Mouse (Mus musculus) lung, postnatal 14 days (tissue): ENCODE measurements at regions not wholly inside any gene's neighbourhood (a gene's known extent, or its start where the extent isn't known, plus 50 kb on each side); places are given as distances from the start of the nearest gene placed in this dataset.

Experiments used
- DNase-seq: peaks from one replicate; pipeline ENCODE4 v3.0.0; 2021

DNA sequence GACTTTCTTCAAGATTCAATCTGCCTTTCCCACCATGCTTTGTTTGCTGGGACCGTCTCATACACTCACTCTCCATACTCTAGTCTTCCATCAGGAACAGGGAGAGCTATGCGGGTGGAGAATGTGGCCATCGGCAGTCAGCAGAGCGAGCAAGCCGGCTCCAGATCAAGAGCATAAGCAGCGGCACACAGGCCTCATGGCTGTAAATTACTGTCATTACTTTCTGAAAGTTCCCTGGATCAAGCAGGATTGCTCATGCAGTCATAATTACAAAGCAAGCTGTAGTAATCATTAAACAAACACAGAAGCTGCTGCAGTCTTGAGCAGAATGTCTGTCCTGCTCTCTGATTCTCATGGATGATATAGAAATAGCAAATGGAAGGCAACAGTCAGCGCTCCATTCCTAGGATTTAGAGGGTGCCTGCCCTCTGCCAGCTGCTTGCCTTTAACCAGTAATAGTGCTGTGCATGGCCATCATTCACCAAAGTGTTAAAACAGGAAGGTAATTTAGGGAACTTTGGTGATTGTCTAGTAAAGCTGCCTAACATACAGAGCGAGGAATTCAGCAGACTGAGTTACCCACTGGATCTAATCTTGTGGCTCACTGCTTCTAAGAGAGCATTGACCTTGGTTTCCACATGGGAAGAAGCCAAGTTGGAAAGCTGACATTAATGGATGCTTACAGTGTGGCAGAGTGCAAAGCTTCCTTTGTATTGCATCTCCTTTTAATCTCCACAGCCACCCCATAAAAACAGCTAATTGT lies 298.2 kb downstream of the 1190002N15Rik start:
- DNase-seq, result no peak

GRCm38 (mm10) chr9:94238565-94238964 lies 299.3 kb downstream of the 1190002N15Rik start:
- no peak for DNase-seq

DNA sequence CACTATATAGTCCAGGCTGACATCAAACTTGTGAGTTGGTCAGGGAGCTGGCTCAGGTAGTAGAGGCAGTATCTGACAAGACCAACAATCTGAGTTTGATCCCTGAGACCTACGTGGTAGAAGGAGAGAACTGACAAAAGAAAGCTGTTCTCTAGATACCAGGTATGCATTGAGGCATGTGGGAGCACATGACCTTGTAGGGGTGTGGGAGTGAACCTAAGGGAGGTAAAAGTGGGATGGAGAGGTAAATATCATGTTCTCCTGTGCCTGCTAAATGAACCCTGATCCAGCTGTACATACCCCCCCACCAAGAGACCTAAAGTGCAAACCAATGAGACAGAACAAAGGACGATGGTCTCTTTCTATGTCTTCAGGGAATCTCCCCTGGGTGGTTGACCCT lies 308.3 kb downstream of the 1190002N15Rik start:
- DNase-seq, result no peak

- peak; percentile 41 for DNase-seq
Observed at GRCm38 (mm10) chr9:94219116-94219515, 318.8 kb downstream of the 1190002N15Rik start.

- no peak for DNase-seq
Observed at GRCm38 (mm10) chr9:94216414-94217279, 321.2 kb downstream of the 1190002N15Rik start.

DNA sequence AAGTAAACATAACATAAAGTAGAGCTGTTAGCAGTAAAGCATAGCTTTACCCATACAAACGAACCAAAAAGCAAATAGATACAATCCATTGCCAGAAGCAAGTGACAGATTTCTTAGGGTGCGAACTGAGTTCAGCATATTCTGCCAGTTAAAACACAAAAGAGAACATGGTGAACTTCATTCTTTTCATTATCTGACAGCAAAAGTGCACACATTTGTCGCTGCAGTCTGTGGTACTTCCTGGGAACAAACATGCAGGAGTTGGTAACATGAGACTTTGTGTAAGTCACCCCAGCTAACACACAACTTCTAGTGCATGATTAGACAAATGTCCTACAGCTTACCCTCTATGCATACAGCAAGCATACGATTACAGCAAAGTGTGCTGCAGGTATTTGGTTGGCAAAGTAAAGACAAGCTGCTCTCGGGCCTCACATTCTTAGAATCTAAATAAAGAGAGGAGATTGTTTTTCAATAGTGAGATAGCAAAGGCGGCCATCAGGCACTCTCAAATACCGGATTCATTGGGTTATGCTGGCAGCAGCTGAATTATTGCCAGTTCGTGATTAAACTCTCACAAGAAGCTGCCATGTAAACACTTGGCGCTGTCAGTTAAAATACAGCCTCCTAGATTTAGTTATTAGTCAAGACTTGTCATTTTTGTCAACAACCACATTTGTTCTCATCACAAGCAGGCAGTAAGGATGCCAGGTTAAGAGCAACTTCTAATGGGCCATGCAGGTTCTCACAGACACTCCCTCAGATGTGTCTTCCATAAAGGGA lies 327.2 kb downstream of the 1190002N15Rik start:
- no peak for DNase-seq

DNA sequence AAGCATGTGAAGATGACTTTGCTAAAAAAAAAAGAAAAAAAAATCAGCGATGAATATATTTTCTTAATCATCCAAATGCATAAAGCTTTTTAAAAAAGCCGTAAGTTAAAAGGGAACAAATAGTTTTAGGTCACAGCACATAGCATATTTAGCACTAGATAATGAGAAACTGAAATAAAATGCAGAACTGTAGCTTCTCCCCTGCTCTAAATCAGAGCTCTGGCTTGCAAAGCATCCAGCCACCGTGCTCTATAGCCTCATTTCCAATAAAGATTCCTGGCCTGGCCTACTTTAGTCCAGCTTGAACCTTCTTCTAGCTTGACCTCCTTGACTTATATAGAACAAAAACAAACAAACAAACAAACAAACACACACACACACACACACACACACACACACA lies 328.9 kb downstream of the 1190002N15Rik start:
- no peak for DNase-seq

GRCm38 (mm10) chr9:94200892-94201291 lies 337.0 kb downstream of the 1190002N15Rik start:
- DNase-seq, result no peak

GRCm38 (mm10) chr9:94199864-94200263 lies 338.0 kb downstream of the 1190002N15Rik start:
- no peak for DNase-seq

DNA sequence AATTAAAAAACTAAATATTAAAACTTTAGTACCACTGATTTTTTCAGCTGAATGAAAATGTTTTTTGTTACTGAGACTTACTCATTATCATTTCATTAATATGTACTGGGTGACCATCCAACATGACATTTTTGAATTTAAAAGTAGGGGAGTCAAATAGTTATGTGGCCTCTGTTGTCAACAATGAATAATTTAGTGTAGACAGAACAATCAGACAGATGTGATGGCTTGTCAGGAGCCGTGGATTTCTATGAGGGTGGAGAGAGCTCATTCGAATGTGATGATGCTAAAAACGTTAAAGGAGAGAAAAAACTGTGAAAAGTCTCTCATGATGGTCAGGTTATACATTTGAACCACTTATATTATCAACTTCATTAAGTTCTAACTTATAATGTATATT lies 346.8 kb downstream of the 1190002N15Rik start:
- DNase-seq, result no peak

DNA sequence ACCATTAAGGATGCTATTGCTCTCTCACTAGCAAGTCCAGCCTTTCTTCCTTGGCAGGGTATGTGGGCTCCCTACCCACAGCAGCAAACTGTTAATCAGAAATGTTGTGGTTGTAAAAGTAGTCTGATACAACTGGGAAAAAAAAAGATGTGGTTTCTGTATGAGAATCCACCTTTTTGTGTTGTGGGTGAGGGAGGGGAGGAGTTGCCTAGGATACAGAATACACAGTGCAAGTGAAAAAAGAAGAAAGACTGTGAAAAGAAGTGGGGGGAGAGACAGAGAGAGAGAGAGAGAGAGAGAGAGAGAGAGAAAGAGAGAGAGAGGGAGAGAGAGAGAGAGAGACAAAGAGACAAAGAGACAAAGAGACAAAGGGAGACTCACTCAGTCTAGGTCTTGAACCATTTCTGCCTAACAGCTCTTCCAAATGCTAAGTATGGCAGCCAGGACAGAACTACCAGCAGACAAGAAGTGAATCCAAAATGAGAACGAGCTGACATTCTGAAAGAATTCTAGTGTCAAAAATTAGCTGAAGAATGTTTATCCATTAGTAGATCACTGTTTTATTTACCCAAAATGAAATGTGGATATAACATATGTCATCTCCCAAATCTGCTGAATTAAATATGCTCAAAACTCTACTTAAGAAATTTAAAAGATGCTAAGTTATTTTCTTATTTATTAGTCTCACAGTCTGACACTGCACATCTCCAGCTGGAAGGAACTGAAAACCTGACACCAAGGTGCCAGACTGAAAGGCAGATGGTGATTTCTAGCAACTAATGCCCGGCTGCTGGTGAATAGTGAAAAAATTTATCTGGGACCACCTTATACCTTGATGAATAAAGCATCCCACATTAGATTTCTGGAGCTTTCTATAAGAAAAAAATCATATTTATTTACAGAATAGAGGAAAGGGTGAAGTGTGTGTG lies 347.7 kb downstream of the 1190002N15Rik start:
- DNase-seq, result no peak

DNA sequence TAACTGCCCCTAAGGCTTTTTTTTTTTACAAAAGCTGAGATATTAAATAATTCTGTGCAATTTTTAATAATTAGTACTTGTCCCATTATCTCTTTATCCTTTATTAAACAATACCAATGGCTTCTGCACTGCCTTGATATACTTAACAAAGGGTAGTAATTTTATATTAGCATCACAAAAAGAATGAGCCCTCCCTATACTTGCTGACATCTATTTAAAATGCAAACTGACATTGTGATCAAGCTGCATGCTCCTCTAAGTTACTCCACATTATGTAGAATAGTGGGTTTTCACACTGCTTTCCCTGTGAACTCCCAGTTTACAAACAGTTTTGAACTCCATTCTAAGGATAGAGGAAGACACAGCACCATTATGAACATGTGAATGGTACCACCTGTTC lies 349.8 kb downstream of the 1190002N15Rik start:
- no peak for DNase-seq

DNA sequence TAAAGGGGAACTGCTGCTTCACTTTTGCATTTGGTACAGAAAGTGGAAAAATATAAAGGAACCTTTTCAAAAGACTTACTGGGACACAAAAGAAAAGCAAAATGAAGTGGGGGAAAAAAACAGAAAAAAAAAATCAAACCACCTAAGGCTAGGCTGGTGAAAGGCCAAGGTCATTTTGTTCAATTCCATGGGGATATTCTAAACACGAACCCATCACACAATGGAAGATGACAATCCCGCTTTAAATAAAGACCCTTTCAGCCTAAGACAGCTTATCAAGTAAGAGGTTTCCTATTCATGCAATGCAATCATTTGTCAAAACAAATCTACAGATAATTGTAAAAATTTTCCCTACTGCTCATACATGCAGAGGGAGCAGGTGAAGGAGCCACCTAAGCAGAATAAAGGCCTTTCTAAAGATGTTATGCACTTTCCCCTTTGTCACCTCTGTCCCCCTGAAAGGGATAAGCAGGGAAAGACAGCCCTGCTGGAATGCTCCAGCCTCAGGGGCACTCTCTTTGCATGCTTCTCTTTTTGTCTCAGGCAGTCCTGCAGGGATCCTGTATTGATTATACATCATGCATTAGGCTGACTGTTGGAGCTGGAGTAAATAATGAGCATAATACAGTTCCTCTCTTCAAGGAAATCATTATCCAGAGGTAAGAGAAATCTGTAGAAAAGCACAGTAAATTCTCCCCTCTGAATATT lies 367.8 kb downstream of the 1190002N15Rik start:
- DNase-seq, result no peak

- no peak for DNase-seq
Observed at GRCm38 (mm10) chr9:94163671-94164070, 374.2 kb downstream of the 1190002N15Rik start.

- DNase-seq, result no peak
Observed at GRCm38 (mm10) chr9:94155581-94155980, 382.3 kb downstream of the 1190002N15Rik start.

DNA sequence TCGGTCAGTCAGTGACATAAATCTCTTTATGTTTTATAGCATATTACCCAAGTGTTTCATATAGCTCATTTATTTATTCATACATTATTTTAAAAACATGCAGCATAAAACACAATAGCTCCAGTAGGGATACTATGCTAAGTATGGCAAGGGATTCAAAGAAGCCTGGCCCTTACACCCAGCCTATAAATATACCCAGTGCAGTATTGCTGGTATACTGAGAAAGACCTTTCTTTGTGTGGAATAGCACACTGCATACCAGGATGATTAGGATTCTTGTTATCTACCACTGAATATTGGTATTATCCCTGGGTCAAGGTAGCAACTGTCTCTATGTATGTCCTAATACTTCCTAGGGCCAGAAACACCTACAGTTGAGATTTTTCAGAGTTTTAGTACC lies 389.4 kb downstream of the 1190002N15Rik start:
- DNase-seq, result no peak

DNA sequence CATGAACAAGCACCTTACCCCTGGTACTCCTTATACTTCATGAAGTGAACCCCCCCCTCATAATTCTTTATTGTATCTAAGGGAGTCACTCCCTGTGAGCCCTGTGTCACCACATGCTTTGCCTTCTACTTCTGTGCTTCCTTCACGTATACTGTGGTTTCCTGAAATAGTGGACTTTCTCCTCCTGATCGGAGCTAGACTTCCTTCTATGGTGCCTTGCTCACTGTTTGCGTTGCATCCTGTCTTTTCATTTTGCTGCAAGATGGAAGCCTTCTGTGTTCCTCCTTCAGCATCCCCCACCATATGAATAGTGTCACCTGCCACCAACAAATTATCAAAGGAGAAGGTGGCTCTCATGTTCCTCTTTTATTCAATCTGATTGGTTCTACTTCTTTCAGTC lies 391.1 kb downstream of the 1190002N15Rik start:
- no peak for DNase-seq

DNA sequence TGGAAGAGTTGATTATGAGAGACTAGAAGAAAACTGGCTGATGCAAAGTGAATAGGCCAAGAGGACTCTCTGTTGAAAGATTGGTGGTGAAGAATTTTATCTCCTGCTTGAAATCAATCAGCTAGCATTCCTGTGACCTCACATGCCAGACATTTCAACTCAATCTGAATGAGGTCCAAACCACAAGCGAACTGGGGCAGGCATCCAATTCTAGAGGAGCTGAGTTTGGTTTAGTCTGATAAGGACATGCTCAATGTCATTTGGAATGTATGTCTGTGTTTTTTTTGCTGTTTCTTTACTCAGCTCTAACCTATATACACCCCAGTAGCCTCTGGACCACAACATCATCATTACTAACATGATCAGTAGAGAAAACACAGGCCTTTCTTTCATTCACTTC lies 401.4 kb downstream of the 1190002N15Rik start:
- peak; percentile 53 for DNase-seq

DNA sequence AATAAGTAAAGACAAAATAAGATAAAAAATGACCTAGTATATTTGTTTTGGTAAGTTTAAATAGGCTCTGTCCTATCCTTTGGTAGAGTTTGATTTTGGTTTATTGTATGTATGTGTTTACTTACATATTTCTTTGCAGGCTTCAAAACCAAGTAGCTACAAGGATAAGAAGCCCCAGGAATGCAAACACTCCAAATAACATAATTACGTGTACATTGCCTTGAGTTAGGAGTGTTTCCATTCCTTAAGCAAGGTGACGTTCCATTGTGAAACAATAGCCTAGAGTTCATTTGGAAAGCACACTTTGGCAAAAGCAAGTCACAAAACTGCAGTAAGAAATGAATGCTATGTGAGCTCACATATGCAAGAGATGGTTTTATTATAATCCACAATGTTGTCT lies 404.2 kb downstream of the 1190002N15Rik start:
- DNase-seq, result no peak

DNA sequence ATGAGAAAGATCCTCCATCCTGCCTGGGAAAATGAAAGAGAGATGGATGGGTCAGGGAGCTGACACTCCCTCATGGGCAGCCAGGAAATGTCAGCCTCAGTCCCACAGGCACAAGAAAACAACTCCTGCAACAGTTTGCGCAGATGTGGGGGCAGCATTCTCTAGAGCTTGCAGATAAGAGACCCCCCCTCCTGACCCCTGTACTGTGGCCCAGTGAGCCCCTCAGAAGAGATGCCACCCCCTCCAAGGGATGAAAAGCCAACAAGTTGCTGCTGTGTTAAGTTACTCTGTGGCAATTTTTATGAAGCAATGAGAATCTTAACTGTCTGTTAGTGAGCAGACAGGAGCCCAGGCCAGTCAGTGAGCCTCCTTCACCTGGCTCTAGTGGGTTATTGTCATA lies 406.5 kb downstream of the 1190002N15Rik start:
- no peak for DNase-seq

- no peak for DNase-seq
Observed at GRCm38 (mm10) chr9:94116961-94117360, 420.9 kb downstream of the 1190002N15Rik start.
